Mouse (Mus musculus) layer of hippocampus, postnatal 14 days (tissue): ENCODE results near the gene Pax2. TPM values are rescaled to one million over a fixed set of nuclear protein-coding genes. Genes with fewer than 3 reads are reported as not detected.
A peak's percentile ranks its signal among the peaks of the same experiment; 100 is the strongest.

Experiments
- DNase-seq, 2 experiments: peaks; one replicate each; pipeline ENCODE4 v3.0.0; 2021 to 2022; ENCODE audit warnings: low spot score in 2 of 2, mixed read lengths in 1 of 2
- total RNA-seq, 2 experiments: library from RNA; stranded (reverse); gene quantifications; 2 replicates each; pipeline ENCODE4 v1.2.3; 2021

Gene Pax2
- total RNA-seq, 2 experiments from 2014 or later = 0.24 to 0.28 TPM

DNA sequence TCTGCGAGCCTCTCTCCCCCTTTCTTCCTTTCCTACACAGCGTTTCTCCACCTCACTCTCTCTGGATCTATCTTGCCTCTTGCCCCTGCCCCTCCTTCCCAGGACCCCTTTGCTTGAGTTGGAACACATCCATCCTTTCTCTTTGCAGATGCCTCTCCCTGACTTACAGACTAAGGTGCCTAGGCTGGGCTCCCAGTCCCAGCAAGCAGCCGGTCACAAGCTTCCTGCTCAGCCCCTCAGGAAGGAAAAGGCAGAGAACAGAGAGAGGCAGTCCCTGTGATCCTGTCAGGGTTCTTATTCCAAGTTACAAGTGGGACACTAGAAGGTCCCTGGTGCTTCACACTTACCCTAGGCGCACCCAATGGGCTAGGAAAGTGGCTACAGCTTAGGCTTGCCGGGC, 7.6 kb upstream of the Pax2 start:
- no peak for DNase-seq

DNA sequence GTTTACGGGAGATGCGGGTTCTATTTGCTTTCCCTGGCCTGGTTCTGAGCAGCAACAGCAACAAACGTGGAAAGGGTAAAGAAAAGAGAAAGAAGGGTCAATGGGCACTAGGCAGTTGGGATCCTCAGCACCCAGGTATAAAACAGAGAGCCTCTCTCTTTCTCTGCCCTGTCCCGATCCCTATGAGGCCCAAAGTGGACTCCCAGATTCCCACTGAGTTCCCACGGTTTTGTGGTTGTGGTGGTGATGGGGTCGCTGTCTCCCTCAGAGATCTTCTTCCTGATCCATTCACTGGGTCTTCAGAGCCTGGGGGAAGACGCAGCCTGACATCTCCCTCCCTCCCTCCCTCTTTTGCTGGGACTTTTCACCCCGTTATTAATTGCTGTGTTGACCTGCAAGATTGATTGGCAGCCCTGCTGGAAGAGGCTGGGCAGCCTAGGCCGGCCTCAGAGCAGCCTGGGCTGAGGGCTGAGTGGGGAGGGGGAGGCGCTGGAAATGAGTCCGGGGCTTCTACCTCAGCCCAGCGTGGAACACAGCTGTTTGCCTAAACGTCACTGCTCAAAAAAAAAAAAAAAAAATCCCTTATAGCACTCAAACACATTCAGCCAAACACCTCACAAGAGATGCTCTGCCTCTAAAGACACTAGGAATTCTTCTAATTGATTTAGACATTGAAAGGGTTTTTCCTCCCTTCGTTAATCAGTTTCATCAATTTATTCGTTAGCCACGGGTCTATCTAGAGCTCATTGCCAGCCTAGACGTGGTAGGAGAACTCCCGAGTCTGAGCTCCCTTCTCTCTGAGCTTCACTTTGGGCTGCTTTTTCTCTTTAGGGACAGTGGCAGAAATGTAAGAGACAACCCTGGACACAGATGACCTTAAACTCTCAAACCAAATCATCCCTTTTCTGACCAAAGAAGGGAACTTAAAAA, 6.5 kb upstream of the Pax2 start:
- no peak for DNase-seq

DNA sequence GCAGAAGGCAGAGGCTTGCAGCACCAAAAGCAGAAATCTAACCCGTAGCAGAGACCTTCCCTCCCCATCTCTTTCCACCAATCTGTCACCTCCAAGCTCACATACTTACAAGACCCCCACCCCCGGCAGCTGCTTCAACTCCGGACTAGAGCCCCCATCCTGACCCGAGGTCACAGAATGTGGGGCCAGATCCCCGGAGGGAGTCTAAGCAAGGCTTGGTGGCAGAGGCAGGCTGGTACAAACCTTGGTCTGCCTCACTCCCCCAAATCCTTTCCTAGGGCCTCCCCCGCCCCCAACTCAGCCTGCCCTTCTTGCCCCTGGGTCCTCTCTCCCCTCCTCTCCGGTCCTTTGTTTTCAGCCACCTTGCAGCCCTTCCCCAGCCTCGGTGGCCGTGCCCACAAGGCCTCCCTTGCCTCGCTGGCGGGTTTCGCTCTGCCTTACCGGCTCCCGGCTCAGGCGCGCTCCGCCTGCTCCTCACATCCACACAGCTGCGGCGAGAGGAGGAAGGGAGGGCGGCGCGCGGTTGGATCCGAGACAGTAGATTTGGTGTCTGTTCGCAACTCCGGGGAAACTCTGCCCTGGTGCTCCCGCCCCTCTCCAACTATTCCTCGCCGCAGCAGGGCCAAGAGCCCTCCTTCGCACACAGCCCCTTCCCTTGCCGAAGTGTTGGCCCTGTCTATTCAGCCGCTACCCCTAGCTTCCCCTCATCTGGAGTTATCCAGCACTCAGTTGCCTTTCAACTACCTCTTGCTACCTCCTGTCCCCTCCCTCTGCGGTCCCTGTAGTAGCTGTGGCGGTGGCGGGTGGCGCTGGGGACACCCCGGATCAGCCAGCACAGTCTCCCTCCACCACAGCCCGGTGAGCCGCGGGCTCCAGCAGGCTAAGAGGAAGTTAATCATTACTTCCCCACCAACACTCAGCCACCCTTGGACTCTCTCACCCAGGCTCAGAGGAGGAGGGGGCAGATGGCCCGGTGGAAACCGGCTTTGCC, 5.5 kb upstream of the Pax2 start:
- no peak for DNase-seq

DNA sequence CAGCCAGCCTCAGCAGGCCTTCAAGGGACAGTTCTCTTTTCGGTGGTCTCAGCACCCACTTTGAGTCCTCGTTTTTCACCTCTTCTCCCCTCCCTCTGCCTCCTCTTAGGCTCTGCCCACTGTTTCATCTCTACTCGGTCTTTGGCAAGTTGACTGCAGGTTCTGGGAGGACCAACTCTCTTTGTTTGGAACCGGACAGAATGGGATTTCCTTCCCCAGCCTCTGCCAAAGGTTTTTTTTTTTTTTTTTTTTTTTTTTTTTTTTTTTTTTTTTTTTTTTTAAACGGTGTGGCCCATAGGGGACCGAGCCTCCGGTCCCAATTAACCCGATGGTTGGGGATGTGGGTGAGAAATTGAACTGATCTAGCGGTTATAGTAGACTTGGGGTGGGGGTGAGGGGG, 4.8 kb upstream of the Pax2 start:
- no peak for DNase-seq

DNA sequence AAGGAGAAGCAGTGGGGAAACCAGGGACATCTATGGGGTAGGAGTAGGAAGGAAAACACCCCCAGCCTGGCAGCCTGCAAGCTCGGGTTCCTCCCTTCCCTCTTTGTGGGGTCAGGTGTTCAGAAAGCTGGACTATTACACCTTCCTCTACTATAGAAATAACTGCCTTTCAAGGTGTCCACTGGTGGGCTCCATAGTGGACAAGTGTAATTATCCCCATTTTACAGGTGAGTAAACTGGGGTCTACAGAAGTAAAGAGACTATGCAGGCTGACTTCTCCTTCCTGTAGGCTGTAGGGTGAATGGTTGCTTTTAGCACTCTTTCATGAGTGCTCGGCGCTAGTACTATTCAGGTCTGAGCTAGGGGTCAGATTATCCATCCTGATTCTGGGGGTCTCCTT, 4.3 kb upstream of the Pax2 start:
- no peak for DNase-seq

DNA sequence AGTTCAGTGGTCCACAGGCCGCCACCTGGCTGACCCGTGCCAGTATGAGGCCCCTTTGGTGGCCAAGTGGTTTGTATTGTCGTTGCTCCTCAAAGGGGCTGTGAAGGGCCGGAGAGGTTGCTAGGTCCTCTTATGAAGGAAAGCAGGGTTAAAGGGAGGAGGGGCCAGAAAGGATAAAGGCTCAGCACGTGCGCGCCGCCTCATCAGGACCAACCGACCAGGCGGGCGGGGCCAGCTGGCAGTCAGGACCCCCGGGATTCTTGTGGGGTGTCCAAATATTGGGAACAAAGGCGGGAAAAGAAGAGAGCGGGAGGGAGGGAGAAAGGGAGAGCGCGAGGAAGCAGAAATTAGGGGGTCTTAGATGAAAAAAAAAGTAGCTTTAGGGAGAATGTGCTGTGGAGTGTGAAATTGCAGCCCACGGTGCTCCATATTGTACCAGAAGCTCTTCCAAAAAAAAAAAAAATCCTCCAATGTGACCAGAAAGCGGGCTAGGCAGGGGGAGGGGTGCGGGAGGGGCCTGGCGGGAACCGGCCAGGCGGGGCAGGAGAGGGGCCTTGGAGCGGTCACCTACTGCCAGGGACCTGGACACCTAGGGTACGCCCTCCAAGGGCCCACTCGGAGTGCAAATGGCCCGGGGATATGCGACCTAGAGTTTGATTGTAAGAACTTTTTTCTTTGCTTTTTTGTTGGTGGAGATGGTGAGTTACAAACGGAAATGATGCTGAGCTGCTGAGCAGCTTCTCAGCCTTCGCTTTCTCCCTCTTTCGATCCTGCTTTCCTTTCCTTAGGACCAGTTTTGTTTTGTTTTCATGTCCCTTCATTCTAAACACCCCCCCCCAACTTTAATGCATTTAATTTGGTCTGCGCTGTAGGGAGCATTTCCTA, 3.5 kb upstream of the Pax2 start:
- no peak for DNase-seq

DNA sequence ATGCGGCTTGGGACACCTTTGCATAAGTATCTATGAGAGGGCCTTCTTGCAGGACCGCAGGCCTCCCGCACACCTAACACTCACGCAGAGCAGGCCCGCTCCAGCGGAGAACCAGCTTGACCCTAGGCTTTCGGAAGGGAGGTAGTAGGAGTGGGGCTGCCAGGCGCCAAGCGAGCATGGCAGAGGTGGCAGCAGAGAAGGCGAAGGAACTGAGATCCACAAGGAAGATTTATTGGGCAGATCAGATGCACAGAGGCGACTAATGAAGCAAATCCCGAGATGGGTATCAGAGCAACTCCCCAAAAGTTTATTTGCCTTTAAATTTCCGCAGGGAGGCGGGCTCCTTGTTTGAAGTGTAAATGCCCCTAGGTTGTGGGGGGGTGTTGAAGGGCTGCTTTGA, 2.5 kb upstream of the Pax2 start:
- DNase-seq = no peak

DNA sequence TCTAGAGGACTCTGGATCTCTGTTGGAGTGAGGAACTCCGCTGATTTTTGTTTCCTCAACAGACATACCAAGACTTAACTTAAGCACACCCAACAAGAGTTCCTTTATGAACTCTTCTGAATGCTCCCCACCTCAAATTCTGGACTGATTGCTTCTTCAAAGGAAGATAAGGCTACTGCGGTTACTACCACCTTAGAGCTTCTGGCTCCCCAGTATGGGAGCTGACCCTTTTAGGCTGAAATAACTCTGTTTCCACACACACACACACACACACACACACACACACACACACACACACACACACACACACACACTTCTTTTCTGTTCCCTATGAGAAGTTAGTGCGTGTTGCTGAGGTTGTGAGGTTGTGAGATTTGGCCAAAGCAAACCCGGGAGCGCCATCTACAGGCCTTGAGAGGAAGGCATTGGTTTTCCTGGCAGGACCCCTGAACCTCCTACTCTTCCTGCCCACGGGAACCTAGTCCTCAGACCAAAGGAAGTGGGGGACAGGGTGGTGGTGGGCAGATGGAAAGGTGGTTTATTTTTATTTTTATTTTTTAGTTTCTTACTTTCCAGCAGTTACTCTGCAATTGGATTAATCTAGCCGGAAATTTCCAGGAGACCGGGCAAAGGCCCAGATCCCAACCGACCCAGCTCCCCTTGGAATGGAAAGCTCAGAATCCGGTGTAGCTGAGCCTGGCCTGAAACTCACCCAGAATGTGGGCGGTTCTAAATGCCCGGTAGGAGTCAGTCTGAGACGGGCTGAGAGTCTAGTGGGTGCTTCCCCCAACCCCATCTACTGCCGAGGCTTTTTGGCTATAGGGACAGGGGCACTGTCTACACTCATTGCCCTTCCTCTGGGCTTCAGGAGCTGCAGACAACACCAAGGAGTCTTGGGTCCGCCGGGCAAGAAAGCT, 1.1 kb upstream of the Pax2 start:
- peak; percentile 46 to 66 for DNase-seq

DNA sequence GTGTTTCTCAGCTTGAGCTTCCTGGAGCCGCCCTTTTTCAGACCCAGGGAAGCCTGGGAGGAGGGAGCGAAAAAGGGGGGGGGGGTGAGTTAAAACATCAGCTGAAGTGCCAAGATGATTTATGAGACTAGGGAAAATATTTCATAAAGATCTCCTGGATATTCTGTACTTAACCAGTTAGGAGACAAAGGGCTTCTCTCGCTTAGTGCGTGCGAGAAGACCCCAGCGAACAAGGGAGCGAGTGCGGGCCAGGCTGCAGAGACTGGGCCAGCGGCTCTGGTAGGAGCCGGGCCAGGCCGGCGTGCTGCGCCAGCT, 510 bp upstream of the Pax2 start:
- DNase-seq = no peak

DNA sequence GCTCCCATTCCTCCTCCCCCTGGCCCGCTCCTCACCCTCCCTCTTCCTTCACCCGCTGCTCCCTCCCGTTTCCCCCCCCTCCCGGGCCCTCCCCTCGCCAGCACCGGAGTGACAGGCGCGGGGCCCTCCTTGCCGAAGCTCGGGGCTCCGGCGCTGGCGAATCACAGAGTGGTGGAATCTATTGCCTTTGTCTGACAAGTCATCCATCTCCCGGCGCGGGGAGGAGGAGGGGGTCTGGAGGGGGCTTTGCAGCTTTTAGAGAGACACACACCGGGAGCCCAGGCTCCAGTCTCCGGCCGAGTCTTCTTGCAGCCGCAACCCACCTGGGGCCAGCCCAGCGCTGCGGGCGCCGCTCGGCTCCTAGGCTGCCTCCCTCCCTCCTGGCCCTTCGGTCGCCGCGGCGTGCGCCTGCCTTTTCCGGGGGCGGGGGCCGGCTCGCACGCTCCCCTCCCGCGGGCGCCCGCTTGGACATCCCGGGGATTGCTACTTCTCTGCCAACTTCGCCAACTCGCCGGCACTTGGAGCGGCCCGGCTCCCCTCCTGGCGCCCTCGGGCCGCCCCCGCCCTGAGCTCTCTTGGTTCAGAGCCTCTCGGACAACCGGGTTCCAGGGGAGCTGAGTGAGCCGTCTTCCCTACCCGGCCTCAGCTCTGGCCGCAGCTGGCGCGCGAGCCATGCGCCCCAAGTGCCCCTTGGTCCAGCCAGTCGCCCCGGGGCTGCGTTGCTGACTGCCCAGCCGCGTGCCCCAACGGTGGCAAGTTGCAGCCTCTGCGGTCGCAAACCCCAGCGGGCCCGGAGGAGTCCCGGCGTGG, 781 bp downstream of the Pax2 start:
- DNase-seq = no peak

DNA sequence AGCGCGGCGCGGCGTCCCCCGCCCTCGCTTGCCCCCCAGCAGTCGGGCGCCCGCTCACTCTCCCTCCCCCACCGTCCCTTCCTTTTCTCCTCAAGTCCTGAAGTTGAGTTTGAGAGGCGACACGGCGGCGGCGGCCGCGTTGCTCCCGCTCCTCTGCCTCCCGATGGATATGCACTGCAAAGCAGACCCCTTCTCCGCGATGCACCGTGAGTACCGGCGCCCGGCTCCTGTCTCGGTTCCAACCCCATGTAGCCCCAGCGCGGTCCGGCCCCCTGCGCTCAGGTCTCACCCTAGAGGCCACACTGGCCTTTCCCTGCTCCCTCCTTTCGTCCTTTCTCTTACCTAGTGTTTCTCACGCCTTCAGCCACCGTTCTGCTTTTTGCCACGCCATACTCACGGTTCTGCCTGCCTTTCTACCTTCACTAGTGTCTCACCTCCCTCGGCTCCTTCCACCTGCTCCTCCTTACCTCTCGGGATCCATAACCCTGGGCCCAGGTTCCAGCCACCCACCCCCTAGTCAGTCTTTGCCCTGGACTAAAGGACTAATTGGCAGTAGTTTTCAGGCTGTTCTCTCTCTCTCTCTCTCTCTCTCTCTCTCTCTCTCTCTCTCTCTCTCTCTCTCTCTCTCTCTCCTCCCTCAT, 1.5 kb downstream of the Pax2 start:
- DNase-seq = no peak

DNA sequence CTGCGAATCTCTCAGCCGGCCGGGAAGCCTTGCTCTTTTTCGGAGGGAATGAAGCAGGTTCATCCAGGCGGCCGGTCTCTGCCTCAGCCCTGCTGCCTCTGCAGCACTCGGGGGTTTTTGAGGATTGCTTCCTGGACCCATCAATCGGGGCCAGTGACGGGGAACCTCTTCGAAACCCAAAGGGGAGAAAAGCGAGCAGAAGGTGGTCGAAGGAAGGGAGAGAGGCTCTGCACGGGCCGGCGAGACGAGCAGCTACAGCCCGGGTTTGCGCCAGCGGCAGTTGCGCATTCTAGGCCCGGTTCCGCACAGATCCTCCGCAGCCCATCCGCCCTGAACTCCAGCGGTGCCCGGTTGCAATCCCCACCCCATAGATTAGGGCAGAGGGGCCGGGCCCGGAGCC, 3.0 kb downstream of the Pax2 start:
- DNase-seq = no peak

DNA sequence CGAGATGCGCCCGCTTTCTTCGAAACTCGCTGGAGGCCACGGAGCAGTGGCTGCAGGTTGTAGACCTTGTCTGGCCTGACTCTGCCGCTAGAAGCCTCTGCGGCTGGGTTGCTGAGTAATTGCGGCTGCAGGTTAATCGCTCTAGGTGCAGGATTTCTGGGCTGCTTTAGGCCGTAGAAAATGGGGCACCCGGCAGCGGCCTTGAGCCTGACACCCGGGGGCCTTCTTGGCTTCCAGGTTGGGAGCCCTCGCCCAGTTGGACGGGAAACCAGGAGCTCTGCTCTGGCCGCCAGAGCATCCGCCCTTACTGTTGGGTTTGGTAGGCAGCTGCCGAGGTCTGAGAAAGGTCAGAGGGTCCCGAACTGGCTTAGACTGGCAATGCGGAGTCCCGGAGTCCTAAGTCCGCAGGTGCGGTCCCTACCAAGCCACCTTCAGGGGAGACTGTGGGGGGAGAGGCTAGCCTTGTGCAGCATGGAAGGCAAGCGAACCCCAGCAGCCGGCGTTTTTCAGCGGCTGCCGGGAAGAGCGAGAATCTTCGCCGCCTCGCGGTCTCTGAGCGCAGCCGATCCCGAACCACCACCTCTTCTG, 3.8 kb downstream of the Pax2 start:
- DNase-seq = no peak

DNA sequence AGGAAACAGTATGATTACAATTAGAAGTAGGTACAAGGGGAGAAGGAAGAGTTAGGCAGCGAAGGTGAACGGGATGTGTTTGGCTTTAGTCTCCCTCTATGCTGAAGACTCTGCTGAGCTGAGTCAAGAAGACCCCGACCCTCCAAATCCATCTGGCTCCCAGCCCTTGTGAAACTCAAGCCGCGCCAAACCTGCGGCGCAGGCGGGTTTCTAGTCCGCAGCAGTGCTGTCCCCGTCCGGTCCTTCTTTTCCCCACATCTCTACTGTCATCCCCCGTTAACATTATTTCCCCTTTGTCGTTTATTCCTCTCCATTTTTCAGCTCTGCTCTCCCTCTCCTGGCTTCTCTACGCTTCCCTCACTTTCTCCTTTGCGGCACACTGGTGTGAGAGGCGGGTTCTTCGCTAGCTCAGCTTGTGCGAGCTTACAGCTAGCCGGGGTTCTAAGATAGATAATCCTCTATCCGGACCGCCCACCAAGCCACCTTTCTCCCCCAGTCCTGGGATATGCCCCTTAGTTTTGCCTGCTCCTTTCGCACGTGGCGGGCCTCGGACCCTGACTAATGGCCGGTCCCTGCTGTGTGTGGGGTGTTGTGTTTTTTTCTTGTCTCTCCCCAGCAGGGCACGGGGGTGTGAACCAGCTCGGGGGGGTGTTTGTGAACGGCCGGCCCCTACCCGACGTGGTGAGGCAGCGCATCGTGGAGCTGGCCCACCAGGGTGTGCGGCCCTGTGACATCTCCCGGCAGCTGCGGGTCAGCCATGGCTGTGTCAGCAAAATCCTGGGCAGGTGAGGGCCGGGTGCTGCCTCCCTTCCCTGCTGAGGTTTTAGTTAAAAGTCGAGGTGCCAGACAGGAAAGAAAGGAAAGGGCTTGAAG, 4.7 kb downstream of the Pax2 start:
- no peak for DNase-seq

DNA sequence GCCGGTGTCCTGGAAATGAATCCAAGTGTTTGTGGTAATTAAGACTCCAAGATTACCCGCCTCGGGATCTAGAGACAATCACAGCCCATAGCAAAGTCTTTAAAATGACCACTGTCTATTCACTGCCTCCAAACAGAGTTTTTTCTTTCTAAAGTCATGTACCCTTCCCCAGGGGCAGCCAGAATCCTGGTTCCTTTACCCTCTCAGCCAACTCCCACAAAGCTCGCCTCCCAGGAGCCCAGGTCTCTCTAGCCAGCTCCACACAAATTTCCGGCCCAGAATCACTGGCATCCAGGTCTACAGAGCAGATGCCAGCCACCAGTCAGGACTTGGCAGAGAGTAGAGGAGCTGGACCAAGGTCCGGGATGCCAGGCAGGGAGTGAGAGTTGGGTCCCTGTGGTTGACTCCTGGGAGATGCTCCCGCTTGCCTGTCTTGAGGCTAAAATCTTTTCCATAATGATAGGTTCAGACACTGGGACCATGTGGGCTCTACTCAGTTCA, 6.3 kb downstream of the Pax2 start:
- DNase-seq = no peak

DNA sequence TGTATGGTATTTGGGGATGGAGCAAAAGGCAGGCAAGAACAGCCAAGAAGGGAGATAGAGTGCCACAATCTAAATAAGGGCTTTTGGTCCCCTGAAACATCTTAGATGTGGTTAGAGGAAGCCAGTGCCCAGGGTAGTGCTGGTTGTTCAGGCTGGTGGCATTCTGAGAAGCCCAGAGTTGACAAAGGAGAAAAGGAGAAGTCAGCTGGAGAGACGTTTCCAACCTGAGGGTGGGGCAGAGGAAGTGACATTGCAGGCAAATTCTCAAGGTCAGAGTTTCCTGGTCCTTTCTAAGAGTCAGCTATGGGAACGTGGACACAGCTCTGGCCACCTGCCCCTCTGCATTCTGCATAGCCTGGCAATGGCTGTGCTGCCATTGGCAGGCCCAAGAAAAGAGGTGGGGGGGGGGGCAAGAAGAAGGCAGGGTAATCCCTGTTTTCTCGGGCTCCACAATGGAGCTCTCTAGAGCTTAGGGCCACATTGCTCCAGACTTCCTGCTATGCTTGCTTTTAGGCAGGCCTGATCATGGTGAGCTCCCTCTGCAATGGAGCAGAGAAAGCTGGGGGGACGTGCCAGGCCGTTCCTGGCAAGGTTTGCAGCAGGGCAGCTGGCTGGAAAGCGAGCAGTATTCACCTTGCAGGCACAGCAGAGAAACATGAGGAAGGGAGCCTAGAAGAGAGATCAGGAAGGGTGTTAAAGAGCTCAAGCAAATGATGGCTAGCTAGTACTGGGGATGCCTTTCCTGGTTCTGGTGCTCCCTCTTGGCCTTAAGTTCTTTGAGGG, 14.6 kb downstream of the Pax2 start:
- DNase-seq = no peak
